Comparison of ENCODE assay signal across 8 mouse cellular contexts in genomic region chr11:115779038-115779571, GRCm38 (mm10). TPM values are rescaled to one million over a fixed set of nuclear protein-coding genes. Genes with fewer than 3 reads are reported as not detected.
A peak's percentile ranks its signal among the peaks of the same experiment; 100 is the strongest.
DNase-seq lines count a peak whose midpoint lies in the region; ATAC-seq and TF ChIP-seq lines count a peak whose summit lies in the region.

No protein-coding gene starts in this region.

- H3K9ac ChIP-seq in hindbrain, embryonic 14.5 days: no peak overlapping the region

- peak; percentile 81 for ATAC-seq in hindbrain, embryonic 14.5 days (ENCODE audit: low FRiP score)
- no peak for ATAC-seq in inflammation-experienced regulatory T-cells, adult 6 months

- peak; percentile 74 for DNase-seq in Muller cell, postnatal 12 days (ENCODE audit: inconsistent ontology term)
- peak; percentile 57 for DNase-seq in c-Kit-positive CD71-positive TER-119-negative erythroid progenitor cells, embryonic 14.5 days (ENCODE audit: low read depth)
- DNase-seq in gastrocnemius, adult 8-10 months (ENCODE audit: low spot score in 2 of 2): peak; percentile 73 to 82
- peak; percentile 38 for DNase-seq in hindbrain, embryonic 14.5 days (ENCODE audit: low spot score)
- DNase-seq in left cerebral cortex, adult 2 months (ENCODE audit: extremely low spot score in 1 of 2, low spot score in 2 of 2): peak in 1 of 2 experiments; percentile 64
- peak; percentile 91 to 97 for DNase-seq in lung, postnatal 4 days
- peak; percentile 43 for DNase-seq in right cerebral cortex, postnatal 25 days

- H3K9me3 ChIP-seq in hindbrain, embryonic 14.5 days (ENCODE audit: control insufficient read depth, low read length): no peaks in the 10 kb centered on the region

- no peak overlapping the region for H3K4me3 ChIP-seq in hindbrain, embryonic 14.5 days (replicated peaks; ENCODE audit: low read length)
- no peak overlapping the region for H3K4me3 ChIP-seq in left cerebral cortex, adult 2 months

- 7% methylated on average over 9 of the region's 9 CpGs for WGBS in hindbrain, embryonic 14.5 days

- no peaks in the 10 kb centered on the region for H3K27me3 ChIP-seq in hindbrain, embryonic 14.5 days (ENCODE audit: control insufficient read depth, insufficient read depth, low read length)

- intact Hi-C loops in left cerebral cortex, adult 2 months (cut with DNase I): no loop called here

- H3K27ac ChIP-seq in hindbrain, embryonic 14.5 days: peak overlapping the region; percentile 86
- peak overlapping the region; percentile 91 for H3K27ac ChIP-seq in left cerebral cortex, adult 2 months

- peaks cover 43% of the 10 kb centered on the region for H3K4me1 ChIP-seq in hindbrain, embryonic 14.5 days (replicated peaks; ENCODE audit: control insufficient read depth, insufficient read depth, low read length)

- TF ChIP-seq CTCF in left cerebral cortex, adult 2 months (IDR thresholded peaks at IDR 0.05): no peak

- peak overlapping the region; percentile 49 for H3K4me2 ChIP-seq in hindbrain, embryonic 14.5 days (replicated peaks)

- peaks cover 5% of the 10 kb centered on the region; the same call in 1 of the 2 replicates for H3K36me3 ChIP-seq in hindbrain, embryonic 14.5 days (replicated peaks; ENCODE audit: control insufficient read depth, insufficient read depth)

RNA-seq across cellular contexts. Expression of gene Tmem94, which starts 13.9 kb away (rescaled TPM):
- total RNA-seq in gastrocnemius, adult 8-10 months (2022): 100 to 1,000 TPM in 3 of 4 experiments, 10 to 100 TPM in 1; 90.5 to 118 (median 104) TPM
- 17.3 and 20.8 TPM in 2 replicates for polyA plus RNA-seq in hindbrain, embryonic 14.5 days (2014; fragmentation: Nextera tagmentation; extraction: Ambion mirVana)
- total RNA-seq in left cerebral cortex, adult 2 months (2021): 10 to 100 TPM; 62.3 to 62.7 TPM
- 10 to 100 TPM; 10.6 to 12.7 (median 11.5) TPM for polyA plus RNA-seq in inflammation-experienced regulatory T-cells, adult 6 months (2017; shearing (Covaris generic))

RNA-seq across cellular contexts. Expression of gene Caskin2, which starts 34.3 kb away (rescaled TPM):
- total RNA-seq in gastrocnemius, adult 8-10 months (2022): 10 to 100 TPM; 11.6 to 14.6 (median 12.3) TPM
- 10.7 and 11.0 TPM in 2 replicates for polyA plus RNA-seq in hindbrain, embryonic 14.5 days (2014; fragmentation: Nextera tagmentation; extraction: Ambion mirVana)
- total RNA-seq in left cerebral cortex, adult 2 months (2021): 10 to 100 TPM; 18.1 to 18.8 TPM
- 1 to 10 TPM in 1 of 3 experiments, under 1 TPM in 2; 0.58 to 1.2 (median 0.87) TPM for polyA plus RNA-seq in inflammation-experienced regulatory T-cells, adult 6 months (2017; shearing (Covaris generic))

RNA-seq across cellular contexts. Expression of gene Tsen54, which starts 35.4 kb away (rescaled TPM):
- total RNA-seq in gastrocnemius, adult 8-10 months (2022): 1 to 10 TPM; 4.8 to 7.2 (median 5.7) TPM
- 17.8 and 19.9 TPM in 2 replicates for polyA plus RNA-seq in hindbrain, embryonic 14.5 days (2014; fragmentation: Nextera tagmentation; extraction: Ambion mirVana)
- total RNA-seq in left cerebral cortex, adult 2 months (2021): 10 to 100 TPM; 12.4 to 14.2 TPM
- 10 to 100 TPM in 2 of 3 experiments, 1 to 10 TPM in 1; 9.8 to 13.2 (median 10.8) TPM for polyA plus RNA-seq in inflammation-experienced regulatory T-cells, adult 6 months (2017; shearing (Covaris generic))

RNA-seq across cellular contexts. Expression of gene Llgl2, which starts 44.7 kb away (rescaled TPM):
- 10 to 100 TPM in 2 of 4 experiments, 1 to 10 TPM in 2; 6.6 to 20.8 (median 9.5) TPM for total RNA-seq in gastrocnemius, adult 8-10 months (2022)
- 1.3 and 2.4 TPM in 2 replicates for polyA plus RNA-seq in hindbrain, embryonic 14.5 days (2014; fragmentation: Nextera tagmentation; extraction: Ambion mirVana)
- total RNA-seq in left cerebral cortex, adult 2 months (2021): 1 to 10 TPM; 2.3 to 3.6 TPM
- 1 to 10 TPM; 7.0 to 9.7 (median 9.6) TPM for polyA plus RNA-seq in inflammation-experienced regulatory T-cells, adult 6 months (2017; shearing (Covaris generic))
